ENCODE assay signal across 25 mouse cellular contexts in the genomic region with DNA sequence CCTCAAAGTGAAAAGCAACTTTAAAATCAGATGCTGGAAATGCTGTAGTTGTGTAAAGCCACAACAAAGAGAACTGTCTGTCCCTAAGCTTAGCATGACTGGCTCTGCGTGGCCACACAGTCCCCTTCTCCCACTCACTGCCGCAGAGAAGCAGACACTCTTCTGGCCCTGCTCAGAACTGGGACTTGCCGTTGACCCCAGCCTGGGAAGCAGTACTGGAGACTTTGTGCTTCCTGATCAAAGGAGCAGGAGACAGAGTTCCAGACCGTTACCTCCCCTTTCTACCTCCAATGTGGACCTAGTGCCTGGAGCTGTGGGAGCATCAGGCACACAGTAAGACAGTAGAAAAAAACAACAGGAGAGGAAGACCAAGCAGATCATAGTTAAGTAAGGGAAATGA. TPM values are rescaled to one million over a fixed set of nuclear protein-coding genes. Genes with fewer than 3 reads are reported as not detected.
"Had no signal": no experiment of that assay in that cellular context is flagged by ENCODE, and none has a peak within 500 bp of the region (broad histone marks: within the 10 kb centered on the region; RNA-seq: fewer than 3 reads in every experiment).

No protein-coding gene starts in this region.

- ATAC-seq: forebrain, postnatal 0 days; hindbrain, postnatal 0 days; intestine, embryonic 16.5 days; liver, embryonic 12.5 days had no signal

- H3K4me2 ChIP-seq: heart, embryonic 11.5 days; heart, embryonic 13.5 days; heart, embryonic 15.5 days; hindbrain, embryonic 12.5 days; hindbrain, embryonic 15.5 days; limb, embryonic 13.5 days; limb, embryonic 15.5 days; liver, embryonic 12.5 days had no signal

- H3K9me3 ChIP-seq: heart, embryonic 13.5 days; heart, embryonic 15.5 days; hindbrain, embryonic 12.5 days; hindbrain, embryonic 15.5 days; limb, embryonic 13.5 days; limb, embryonic 15.5 days; liver, embryonic 12.5 days had no signal

- H3K9ac ChIP-seq: forebrain, postnatal 0 days; heart, embryonic 13.5 days; heart, embryonic 15.5 days; hindbrain, embryonic 12.5 days; hindbrain, embryonic 15.5 days; limb, embryonic 13.5 days; limb, embryonic 15.5 days; liver, embryonic 12.5 days; liver, embryonic 14.5 days had no signal

- H3K4me3 ChIP-seq: heart, adult 2 months; heart, embryonic 13.5 days; heart, embryonic 15.5 days; hindbrain, embryonic 12.5 days; hindbrain, embryonic 15.5 days; limb, embryonic 13.5 days; limb, embryonic 15.5 days; liver, embryonic 12.5 days had no signal

- H3K27me3 ChIP-seq: heart, embryonic 13.5 days; heart, embryonic 15.5 days; hindbrain, embryonic 12.5 days; hindbrain, embryonic 15.5 days; limb, embryonic 13.5 days; limb, embryonic 15.5 days had no signal

- H3K27ac ChIP-seq: heart, adult 2 months; heart, embryonic 13.5 days; heart, embryonic 15.5 days; hindbrain, embryonic 12.5 days; hindbrain, embryonic 15.5 days; hindbrain, postnatal 0 days; limb, embryonic 13.5 days; limb, embryonic 15.5 days; liver, embryonic 12.5 days; liver, embryonic 14.5 days had no signal

- DNase-seq: forebrain, postnatal 0 days; gastrocnemius, postnatal 14 days; gastrocnemius, postnatal 36 days; heart, adult 11 months; heart, adult 2 months; heart, postnatal 14 days; heart, postnatal 36 days; kidney, adult 11 months; kidney, adult 8-10 months; kidney, postnatal 10 days; layer of hippocampus, adult 9-11 months; layer of hippocampus, postnatal 36 days; left cerebral cortex, postnatal 4 days had no signal

- H3K4me1 ChIP-seq: heart, embryonic 13.5 days; heart, embryonic 15.5 days; hindbrain, embryonic 12.5 days; hindbrain, embryonic 15.5 days; limb, embryonic 13.5 days; limb, embryonic 15.5 days; liver, embryonic 12.5 days had no signal

- H3K36me3 ChIP-seq: heart, embryonic 13.5 days; heart, embryonic 15.5 days; hindbrain, embryonic 12.5 days; hindbrain, embryonic 15.5 days; limb, embryonic 13.5 days; limb, embryonic 15.5 days; liver, embryonic 12.5 days had no signal

RNA-seq across cellular contexts. Expression of gene Fam228a, which starts 5.9 kb away (rescaled TPM):
- polyA plus RNA-seq: large intestine, adult 2 months had no signal
